Mouse (Mus musculus): ENCODE measurements at regions not wholly inside any gene's neighbourhood (a gene's known extent, or its start where the extent isn't known, plus 50 kb on each side); places are given as distances from the start of the nearest gene placed in this dataset.

DNA sequence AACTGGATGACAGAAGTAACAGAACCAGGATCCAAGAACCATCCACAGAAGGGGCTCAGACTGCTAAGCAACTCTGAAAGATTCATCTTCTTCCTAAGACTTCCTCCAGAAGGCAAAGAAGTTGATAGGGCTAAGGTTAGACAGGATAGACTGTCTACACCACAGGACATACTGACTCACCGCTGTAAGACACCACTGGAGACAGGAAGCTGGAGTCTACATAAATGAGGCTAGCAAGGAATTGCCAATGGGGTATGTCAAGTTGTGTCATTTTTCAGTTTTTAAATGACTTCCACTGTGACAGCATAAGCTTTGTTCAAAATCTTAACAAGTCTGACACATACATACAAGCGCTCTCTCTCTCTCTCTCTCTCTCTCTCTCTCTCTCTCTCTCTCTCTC lies 645.4 kb upstream of the Gm10131 start:
- ATAC-seq (ENCODE audit: extremely low read depth, insufficient number of reproducible peaks, low FRiP score, poor library complexity, severe bottlenecking): no peak

GRCm38 (mm10) chr8:34756171-34756570 lies 644.6 kb upstream of the Gm10131 start:
- no peak for ATAC-seq (ENCODE audit: extremely low read depth, insufficient number of reproducible peaks, low FRiP score, poor library complexity, severe bottlenecking)

GRCm38 (mm10) chr8:34755480-34755879 lies 643.9 kb upstream of the Gm10131 start:
- ATAC-seq (ENCODE audit: extremely low read depth, insufficient number of reproducible peaks, low FRiP score, poor library complexity, severe bottlenecking): no peak

DNA sequence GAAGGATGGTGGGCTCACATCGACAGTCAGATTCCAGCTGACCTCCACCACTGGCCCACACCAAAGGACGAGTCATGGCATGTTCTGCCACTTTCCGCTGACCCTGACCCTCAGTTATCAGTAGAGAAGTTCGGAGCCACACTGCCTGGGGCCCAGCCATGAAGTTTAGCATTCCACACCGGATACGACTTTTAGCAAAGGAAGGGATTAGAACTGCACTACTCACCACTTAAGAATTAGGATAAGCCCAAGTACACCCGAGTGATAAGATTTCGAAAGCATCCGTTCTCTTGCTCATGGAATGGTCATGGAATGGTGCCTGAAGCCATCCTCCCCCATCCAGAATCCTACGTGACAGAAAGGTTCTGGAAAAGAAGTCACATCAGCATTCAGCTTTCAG lies 641.5 kb upstream of the Gm10131 start:
- no peak for ATAC-seq (ENCODE audit: extremely low read depth, insufficient number of reproducible peaks, low FRiP score, poor library complexity, severe bottlenecking)

GRCm38 (mm10) chr8:34748521-34748920 lies 637.0 kb upstream of the Gm10131 start:
- ATAC-seq (ENCODE audit: extremely low read depth, insufficient number of reproducible peaks, low FRiP score, poor library complexity, severe bottlenecking): no peak

GRCm38 (mm10) chr8:34745706-34746105 lies 634.2 kb upstream of the Gm10131 start:
- no peak for ATAC-seq (ENCODE audit: extremely low read depth, insufficient number of reproducible peaks, low FRiP score, poor library complexity, severe bottlenecking)

- peak; percentile 14; the same call in 1 of the 2 replicates for ATAC-seq (ENCODE audit: extremely low read depth, insufficient number of reproducible peaks, low FRiP score, poor library complexity, severe bottlenecking)
Observed at GRCm38 (mm10) chr8:34744682-34745081, 633.1 kb upstream of the Gm10131 start.

- ATAC-seq (ENCODE audit: extremely low read depth, insufficient number of reproducible peaks, low FRiP score, poor library complexity, severe bottlenecking): peak; percentile 81
Observed at GRCm38 (mm10) chr8:34744179-34744578, 632.6 kb upstream of the Gm10131 start.

DNA sequence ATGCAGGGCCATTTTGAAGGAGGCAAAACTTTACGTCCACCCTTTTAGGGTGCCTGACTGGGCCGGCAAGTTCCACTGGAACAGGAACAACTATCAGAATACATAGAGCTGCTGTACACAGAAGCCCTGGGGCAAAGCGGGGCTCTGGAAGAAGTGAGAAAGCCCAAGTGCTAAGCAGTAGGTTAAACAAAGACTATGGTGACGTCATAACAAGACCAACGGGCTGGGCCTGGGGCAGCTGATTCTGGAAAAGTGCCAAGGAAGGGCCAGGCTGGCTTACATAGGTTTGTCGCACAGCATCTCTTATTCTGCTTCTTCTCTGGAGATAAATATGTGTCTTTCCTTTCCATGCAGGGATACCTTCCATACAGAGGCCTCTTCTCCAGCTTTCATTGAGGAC lies 631.6 kb upstream of the Gm10131 start:
- ATAC-seq (ENCODE audit: extremely low read depth, insufficient number of reproducible peaks, low FRiP score, poor library complexity, severe bottlenecking): no peak

DNA sequence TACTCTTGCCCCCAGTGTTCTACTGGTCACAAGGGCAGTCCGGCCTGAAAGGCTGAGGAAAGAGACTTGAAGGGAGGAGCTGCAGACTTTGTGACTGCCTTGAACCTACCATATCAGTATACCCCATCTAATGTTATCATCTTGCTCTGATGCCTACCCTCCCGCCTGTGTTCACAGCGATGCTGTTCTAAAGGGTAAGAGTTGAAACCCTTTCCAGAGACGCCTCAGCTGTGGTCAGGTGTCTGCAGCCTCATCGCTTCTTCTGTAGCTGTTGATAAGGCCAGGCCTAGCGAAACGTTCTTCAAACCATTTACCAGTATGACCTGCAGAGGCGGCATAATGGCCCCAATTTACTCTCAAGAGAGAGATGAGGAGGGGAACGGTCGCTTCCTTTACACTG lies 629.3 kb upstream of the Gm10131 start:
- no peak for ATAC-seq (ENCODE audit: extremely low read depth, insufficient number of reproducible peaks, low FRiP score, poor library complexity, severe bottlenecking)

GRCm38 (mm10) chr8:34739836-34740804 lies 628.6 kb upstream of the Gm10131 start:
- no peak for ATAC-seq (ENCODE audit: extremely low read depth, insufficient number of reproducible peaks, low FRiP score, poor library complexity, severe bottlenecking)

GRCm38 (mm10) chr8:34736214-34736613 lies 624.7 kb upstream of the Gm10131 start:
- ATAC-seq (ENCODE audit: extremely low read depth, insufficient number of reproducible peaks, low FRiP score, poor library complexity, severe bottlenecking): no peak

DNA sequence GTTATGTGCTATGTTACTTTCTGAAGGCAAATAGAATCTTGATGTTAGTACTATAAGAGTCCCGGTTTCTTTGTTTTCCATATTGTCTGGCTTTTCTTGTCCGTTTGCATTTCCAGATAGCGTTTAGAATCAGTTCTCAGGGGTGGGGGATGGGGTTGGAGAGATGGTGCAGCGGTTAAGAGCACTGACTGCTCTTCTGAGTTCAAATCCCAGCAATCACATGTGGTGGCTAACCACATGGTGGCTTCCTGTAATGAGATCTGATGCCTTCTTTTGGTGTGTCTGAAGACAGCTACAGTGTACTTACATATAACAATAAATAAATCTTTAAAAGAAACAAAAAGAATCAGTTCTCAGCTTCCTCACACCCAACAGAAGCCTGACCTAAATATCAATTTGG lies 623.5 kb upstream of the Gm10131 start:
- ATAC-seq (ENCODE audit: extremely low read depth, insufficient number of reproducible peaks, low FRiP score, poor library complexity, severe bottlenecking): no peak

- no peak for ATAC-seq (ENCODE audit: extremely low read depth, insufficient number of reproducible peaks, low FRiP score, poor library complexity, severe bottlenecking)
Observed at GRCm38 (mm10) chr8:34732808-34733207, 621.3 kb upstream of the Gm10131 start.

DNA sequence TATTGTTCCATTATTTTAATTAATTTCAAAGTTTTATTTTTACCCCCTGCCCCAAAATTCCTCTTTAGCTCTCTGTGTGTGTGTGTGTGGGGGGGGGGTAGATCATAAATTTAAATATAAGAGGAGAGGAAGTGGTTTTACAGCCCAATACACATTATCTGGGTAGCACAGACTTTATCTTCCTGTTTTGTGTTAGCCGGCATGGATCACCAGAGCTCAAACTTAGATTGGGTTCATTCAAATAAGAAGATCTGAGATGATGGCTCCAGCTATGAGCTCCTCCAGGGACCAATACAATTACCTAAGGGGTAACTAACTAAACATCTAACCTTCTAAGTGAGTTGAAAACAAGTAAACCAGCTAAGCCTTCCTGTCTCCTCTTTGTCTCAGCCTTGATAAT lies 620.8 kb upstream of the Gm10131 start:
- ATAC-seq (ENCODE audit: extremely low read depth, insufficient number of reproducible peaks, low FRiP score, poor library complexity, severe bottlenecking): peak; percentile 88

GRCm38 (mm10) chr8:34731096-34731999 lies 619.8 kb upstream of the Gm10131 start:
- 0 out of 2 replicates have a peak, but pooled peaks have one; percentile 8 for ATAC-seq (ENCODE audit: extremely low read depth, insufficient number of reproducible peaks, low FRiP score, poor library complexity, severe bottlenecking)

- no peak for ATAC-seq (ENCODE audit: extremely low read depth, insufficient number of reproducible peaks, low FRiP score, poor library complexity, severe bottlenecking)
Observed at GRCm38 (mm10) chr8:34729585-34729984, 618.0 kb upstream of the Gm10131 start.

- no peak for ATAC-seq (ENCODE audit: extremely low read depth, insufficient number of reproducible peaks, low FRiP score, poor library complexity, severe bottlenecking)
Observed at GRCm38 (mm10) chr8:34727699-34728098, 616.2 kb upstream of the Gm10131 start.

GRCm38 (mm10) chr8:34726145-34726767 lies 614.7 kb upstream of the Gm10131 start:
- ATAC-seq (ENCODE audit: extremely low read depth, insufficient number of reproducible peaks, low FRiP score, poor library complexity, severe bottlenecking): no peak
